Mouse (Mus musculus) left cerebral cortex, adult 18-20 months (tissue): ENCODE results near the gene Sp1. TPM values are rescaled to one million over a fixed set of nuclear protein-coding genes. Genes with fewer than 3 reads are reported as not detected.

ENCODE experiments used
- DNase-seq, 2 experiments: peaks; one replicate each; pipeline ENCODE4 v3.0.0; 2021 to 2022; ENCODE audit warnings: low spot score in 2 of 2, mixed read lengths in 1 of 2
- total RNA-seq, 2 experiments: library from RNA; stranded (reverse); gene quantifications; 2 replicates each; pipeline ENCODE4 v1.2.3; 2021

Gene Sp1
- total RNA-seq, 2 experiments from 2014 or later, result 23.8 to 32.2 TPM

- peak; percentile 52 to 59 for DNase-seq
These were observed 6.4 kb upstream of the Sp1 start for GRCm38 (mm10) chr15:102399229-102400221.

- no peak for DNase-seq
These were observed 5.4 kb upstream of the Sp1 start for GRCm38 (mm10) chr15:102400476-102401045.

GRCm38 (mm10) chr15:102401278-102401677, 4.7 kb upstream of the Sp1 start:
- DNase-seq, result no peak

GRCm38 (mm10) chr15:102402210-102402609, 3.7 kb upstream of the Sp1 start:
- no peak for DNase-seq

GRCm38 (mm10) chr15:102404608-102405488, 1.1 kb upstream of the Sp1 start:
- DNase-seq, result no peak

- DNase-seq, result peak; percentile 51 to 56
These were observed 411 bp downstream of the Sp1 start for GRCm38 (mm10) chr15:102406196-102406911.

- no peak for DNase-seq
These were observed 1.1 kb downstream of the Sp1 start for GRCm38 (mm10) chr15:102406912-102407580.

- no peak for DNase-seq
These were observed 2.0 kb downstream of the Sp1 start for GRCm38 (mm10) chr15:102407681-102408557.

- no peak for DNase-seq
These were observed 2.7 kb downstream of the Sp1 start for GRCm38 (mm10) chr15:102408558-102409130.

GRCm38 (mm10) chr15:102409286-102409685, 3.3 kb downstream of the Sp1 start:
- DNase-seq, result no peak

- no peak for DNase-seq
These were observed 5.1 kb downstream of the Sp1 start for GRCm38 (mm10) chr15:102411077-102411476.

- no peak for DNase-seq
These were observed 7.7 kb downstream of the Sp1 start for GRCm38 (mm10) chr15:102413687-102414086.

- DNase-seq, result no peak
These were observed 11.6 kb downstream of the Sp1 start for GRCm38 (mm10) chr15:102417524-102417923.

- DNase-seq, result no peak
These were observed 15.0 kb downstream of the Sp1 start for GRCm38 (mm10) chr15:102420986-102421385.

GRCm38 (mm10) chr15:102421437-102421836, 15.5 kb downstream of the Sp1 start:
- DNase-seq, result peak in 1 of 2 experiments; percentile 56

GRCm38 (mm10) chr15:102423602-102424240, 17.8 kb downstream of the Sp1 start:
- DNase-seq, result no peak

GRCm38 (mm10) chr15:102424657-102425056, 18.7 kb downstream of the Sp1 start:
- no peak for DNase-seq

GRCm38 (mm10) chr15:102426963-102427362, 21.0 kb downstream of the Sp1 start:
- no peak for DNase-seq
